Mouse (Mus musculus): Measurements from ENCODE around the gene Adamts12.

The Adamts12 gene

DNA sequence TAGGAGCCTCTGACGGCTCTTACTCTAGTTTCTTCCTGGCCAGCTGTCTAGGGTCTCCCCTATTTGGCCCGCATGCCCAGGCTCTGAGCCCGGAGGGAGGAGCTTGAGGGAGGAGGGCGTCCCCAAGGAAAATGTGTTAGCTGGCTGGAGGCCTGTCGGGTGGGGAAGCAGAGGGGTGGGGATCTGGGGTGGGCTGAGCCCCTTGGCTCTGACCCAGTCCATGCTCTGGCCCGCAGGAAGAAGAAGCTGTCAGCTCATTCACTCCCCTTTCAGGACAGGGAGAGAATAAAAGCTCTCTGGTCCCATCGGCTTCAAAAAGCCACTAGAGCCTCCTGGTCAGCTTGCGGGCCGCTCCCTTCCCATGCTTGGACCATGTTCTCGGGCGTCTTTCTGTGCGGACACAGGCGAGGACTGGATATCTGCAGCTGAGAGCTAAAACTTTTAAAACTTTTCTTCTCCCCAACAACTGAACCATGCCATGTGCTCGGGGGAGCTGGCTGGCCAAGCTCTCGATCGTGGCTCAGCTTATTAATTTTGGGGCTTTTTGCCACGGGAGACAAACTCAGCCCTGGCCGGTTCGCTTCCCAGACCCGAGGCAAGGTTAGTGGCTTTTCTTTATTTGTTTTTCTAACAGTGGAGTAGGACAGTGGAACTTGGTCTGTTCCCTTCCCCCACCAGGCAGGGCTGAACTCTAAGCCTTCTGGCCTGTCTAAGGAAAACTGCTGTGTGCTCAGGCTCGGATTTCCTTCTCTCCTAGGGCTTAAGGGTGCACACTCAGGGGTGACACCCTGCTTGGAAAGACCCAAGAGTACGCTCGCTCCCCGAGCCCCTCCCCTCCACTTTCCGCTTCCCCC, at the start of gene Adamts12:
Gene Adamts12 (plus strand): TSS at position 233 of the 854 bp plus-strand sequence.
- DNase-seq (ENCODE audit: low spot score): peak; percentile 61

- no peak for DNase-seq (ENCODE audit: low spot score)
Measured at GRCm38 (mm10) chr15:11014931-11015330, 49.7 kb upstream of the Adamts12 start.

GRCm38 (mm10) chr15:11026801-11027561, 37.6 kb upstream of the Adamts12 start:
- DNase-seq (ENCODE audit: low spot score): no peak

- DNase-seq (ENCODE audit: low spot score): no peak
Measured at GRCm38 (mm10) chr15:11030188-11030587, 34.4 kb upstream of the Adamts12 start.

GRCm38 (mm10) chr15:11035947-11036474, 28.6 kb upstream of the Adamts12 start:
- DNase-seq (ENCODE audit: low spot score): no peak

- no peak for DNase-seq (ENCODE audit: low spot score)
Measured at GRCm38 (mm10) chr15:11036535-11037375, 27.8 kb upstream of the Adamts12 start.

- DNase-seq (ENCODE audit: low spot score): no peak
Measured at GRCm38 (mm10) chr15:11037376-11037695, 27.3 kb upstream of the Adamts12 start.

DNA sequence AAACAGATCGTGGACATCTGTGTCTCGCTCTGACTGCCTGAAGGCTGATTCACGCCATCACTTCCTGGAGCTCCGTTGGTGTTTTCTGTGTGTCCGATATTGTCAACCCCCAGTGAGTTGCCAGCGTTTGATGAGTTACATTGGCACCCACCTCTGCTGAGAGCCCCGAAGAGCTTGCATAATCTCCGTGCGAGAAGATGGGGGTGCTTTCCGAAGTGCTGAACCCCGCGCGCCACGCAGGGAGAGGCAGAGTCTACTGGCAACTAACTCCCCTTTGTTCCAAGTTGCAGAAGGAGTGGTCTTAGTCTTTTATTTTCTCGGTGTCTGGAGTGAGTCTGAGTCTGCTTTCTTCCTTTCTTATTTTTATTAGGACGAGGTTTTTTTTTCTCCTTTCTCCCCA, 26.9 kb upstream of the Adamts12 start, which contains the start of gene Rxfp3:
Gene Rxfp3 (minus strand): TSS at position 281 of the 400 bp plus-strand sequence.
- DNase-seq (ENCODE audit: low spot score): no peak

DNA sequence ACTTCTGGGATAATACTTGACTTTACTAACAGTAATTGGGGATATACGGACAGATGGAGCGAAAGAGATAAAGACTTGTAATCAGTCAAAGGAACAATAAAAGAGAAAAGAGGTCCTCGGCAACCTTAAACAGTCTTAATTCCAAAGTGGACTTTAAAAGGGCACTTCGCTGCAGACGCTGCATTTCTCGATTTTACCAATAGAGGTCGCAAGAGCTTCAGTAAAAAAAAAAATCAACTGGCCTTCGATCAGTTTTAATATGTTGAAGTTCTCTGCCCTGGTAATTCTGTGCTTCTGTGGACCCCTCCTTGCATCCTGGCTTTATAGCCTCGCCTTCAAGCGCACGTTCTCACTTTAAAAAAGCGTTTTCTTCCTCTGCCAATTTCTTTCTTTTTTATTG, 26.1 kb upstream of the Adamts12 start:
- peak; percentile 46 for DNase-seq (ENCODE audit: low spot score)

DNA sequence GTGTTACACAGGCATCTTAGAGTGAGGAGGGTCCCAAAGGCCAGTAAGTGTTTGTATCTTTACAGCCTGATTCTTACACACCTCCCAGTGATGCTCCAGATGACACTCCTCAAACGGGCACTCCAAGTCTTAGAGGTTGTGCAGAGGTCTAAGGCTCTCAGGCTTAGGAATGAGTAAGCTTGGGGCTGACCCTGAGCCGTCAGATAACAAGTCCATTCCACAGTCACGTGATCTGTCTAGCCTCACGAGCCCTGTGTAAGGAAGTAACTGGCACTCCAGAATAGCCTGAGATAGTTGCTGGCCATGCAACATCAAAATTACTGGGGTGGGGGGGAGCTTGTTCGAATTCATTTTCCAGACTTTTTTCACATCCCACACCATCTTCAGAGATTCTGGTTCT, 24.5 kb upstream of the Adamts12 start:
- no peak for DNase-seq (ENCODE audit: low spot score)

GRCm38 (mm10) chr15:11041229-11041628, 23.4 kb upstream of the Adamts12 start:
- DNase-seq (ENCODE audit: low spot score): no peak

GRCm38 (mm10) chr15:11042828-11043227, 21.8 kb upstream of the Adamts12 start:
- no peak for DNase-seq (ENCODE audit: low spot score)

DNA sequence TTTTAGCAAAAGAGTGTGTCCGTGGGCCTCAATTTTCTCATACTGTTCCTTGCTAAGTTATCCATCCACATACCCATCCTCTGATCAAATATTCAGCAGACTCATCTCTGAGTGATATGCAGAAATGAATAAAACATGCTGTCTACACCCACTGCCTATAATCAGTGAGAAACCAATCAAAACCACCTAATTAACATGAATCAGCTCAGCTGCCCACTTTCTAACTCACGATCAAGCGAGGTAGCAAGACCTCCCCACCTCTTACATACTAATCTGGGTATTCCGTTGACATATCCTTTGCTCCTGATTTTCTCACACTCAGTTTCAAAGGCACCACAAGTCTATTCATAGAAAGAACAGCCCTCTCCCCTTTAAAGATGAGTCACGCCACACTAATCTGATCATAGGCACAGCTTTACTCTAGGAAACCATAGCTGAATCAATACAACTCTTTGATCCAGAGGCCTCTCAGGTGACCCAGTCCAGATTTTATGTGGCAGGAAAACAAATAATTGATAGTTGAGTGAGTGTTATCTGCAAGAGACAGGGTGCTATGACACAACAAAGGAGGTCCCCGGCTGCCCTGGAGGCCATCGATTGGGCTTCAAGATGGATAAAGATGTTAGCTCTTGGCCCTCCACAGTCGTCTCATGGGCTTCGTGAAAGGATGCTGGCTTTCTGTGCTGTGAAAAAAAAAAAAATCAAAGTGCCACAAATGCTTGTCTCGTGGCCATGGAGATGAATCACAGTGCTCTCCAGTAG, 10.7 kb upstream of the Adamts12 start:
- DNase-seq (ENCODE audit: low spot score): no peak

DNA sequence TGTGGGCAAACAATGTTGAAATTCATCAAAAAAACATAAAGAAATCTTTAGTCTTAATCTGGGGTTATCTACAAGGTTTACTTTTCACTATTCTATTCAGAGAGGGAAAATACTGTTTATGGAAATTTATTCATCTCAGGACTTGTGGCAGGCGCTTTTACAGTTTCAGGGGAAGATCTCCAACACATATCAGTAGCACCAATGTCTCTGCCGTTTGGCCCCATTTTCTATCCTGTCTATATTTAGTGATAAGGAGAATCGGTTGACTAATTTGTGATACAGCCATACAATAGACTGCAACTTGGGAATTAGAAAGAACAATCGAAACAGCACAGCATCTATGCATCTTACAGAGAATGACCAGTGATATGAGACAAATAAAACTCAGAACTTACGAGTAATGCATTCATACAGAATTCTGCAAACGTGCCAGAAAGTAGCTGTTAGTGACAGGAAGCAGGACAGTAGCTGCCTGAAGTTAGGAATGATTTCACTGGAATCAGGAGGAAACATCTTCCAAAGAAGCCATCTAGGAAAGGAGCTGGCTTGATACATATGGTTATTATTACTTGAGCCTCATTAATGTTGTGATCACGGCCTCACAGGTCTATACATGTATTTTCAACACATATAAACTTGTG, 10.0 kb upstream of the Adamts12 start:
- no peak for DNase-seq (ENCODE audit: low spot score)

DNA sequence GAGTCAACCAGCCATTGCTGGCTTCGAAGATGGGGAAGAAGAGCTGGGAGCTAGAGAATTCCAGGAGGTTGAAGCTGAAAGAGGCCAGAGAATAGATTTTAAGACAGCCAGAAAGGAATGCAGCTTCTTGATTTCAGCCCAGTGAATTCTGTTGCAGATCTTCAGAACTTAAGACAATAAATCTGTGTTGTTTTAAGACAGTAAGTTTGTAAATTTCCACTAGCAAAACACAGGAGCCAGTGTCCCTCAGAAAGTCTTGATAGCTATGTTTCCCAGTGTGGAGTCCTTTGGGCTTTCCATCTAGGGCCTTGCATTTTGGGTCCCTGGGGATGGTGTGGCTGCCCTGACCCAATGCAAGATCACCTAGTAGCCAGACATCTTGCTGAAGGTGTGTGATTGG, 1.7 kb upstream of the Adamts12 start:
- no peak for DNase-seq (ENCODE audit: low spot score)

DNA sequence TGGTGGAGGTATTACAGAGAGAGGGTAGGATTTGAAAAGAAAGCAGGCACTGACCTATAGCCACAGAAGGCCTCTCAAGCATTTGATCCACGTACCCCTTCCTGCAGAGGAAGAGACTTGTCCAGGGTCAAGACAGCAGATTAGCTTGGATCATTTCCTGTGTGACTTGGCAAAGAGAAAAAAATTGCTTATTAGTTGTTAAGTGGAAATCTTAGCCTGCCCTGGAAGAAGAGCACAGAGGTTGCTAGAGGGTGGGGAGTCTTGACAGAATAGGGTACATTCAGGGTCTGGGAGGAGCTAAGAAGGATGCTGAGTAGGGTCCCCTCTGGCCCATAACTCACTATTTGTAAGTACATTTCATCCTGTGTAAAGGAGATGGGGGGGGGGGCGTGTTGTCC, 431 bp upstream of the Adamts12 start:
- no peak for DNase-seq (ENCODE audit: low spot score)

GRCm38 (mm10) chr15:11065528-11066171, 1.1 kb downstream of the Adamts12 start:
- no peak for DNase-seq (ENCODE audit: low spot score)

DNA sequence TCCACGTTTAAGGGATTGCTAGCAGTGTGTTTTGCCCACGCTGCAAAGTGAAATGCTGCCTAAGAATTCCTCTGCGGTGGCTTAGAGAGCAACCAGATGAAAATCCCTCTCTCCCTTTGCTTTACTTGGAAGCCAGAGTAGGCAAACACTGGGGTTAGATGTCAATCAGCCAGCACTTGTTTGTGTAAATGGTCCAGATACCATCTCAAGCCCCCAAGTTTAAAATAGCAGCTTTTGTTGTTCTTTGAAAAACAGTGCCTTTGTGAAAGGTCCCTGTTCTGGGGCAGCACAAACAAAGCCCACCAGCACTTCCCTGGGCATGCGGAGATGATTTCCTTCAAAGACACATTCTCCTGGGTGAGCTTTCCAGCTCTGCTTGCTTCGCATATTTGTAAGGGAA, 1.7 kb downstream of the Adamts12 start:
- DNase-seq (ENCODE audit: low spot score): no peak

GRCm38 (mm10) chr15:11067891-11068290, 3.3 kb downstream of the Adamts12 start:
- DNase-seq (ENCODE audit: low spot score): no peak

GRCm38 (mm10) chr15:11075726-11076361, 11.3 kb downstream of the Adamts12 start:
- DNase-seq (ENCODE audit: low spot score): no peak

Measured in ovary, postnatal 14 days (tissue).